Mouse (Mus musculus) left cerebral cortex, postnatal 25 days (tissue): ENCODE data around the gene Srms. TPM values are rescaled to one million over a fixed set of nuclear protein-coding genes. Genes with fewer than 3 reads are reported as not detected.
"Not testable (repeated sequence)": the region's sequence is repeated elsewhere in the genome, so short reads cannot be mapped to it uniquely, and the experiment has no call there.

Experiments
- DNase-seq, 2 experiments: peaks; one replicate each; pipeline ENCODE4 v3.0.0; 2022; ENCODE audit warnings: low spot score in 2 of 2, mixed read lengths in 1 of 2
- intact Hi-C: fragments of 180-260 bp; cut with DNase I; formaldehyde crosslinking; loops from one replicate; pipeline ENCODE4 v1.15.1; 2025
- total RNA-seq, 2 experiments: library from RNA; stranded (reverse); gene quantifications; 2 replicates each; pipeline ENCODE4 v1.2.3; 2021

Srms gene
- total RNA-seq, 2 experiments from 2014 or later: 0.21 TPM; not detected in 1

- intact Hi-C loops: no loop called here
- DNase-seq: no peak
Observed at GRCm38 (mm10) chr2:181224994-181225393, 12.0 kb upstream of the Srms start.

GRCm38 (mm10) chr2:181220361-181220760, 7.4 kb upstream of the Srms start:
- intact Hi-C loops: no loop called here

GRCm38 (mm10) chr2:181219538-181220216, 6.7 kb upstream of the Srms start, which contains the start of gene Fndc11:
Fndc11 (plus strand) TSS chr2:181220013.
- DNase-seq: peak; percentile 45 to 54
- intact Hi-C loops: no loop called here

More at GRCm38 (mm10) chr2:181220361-181220760, 7.4 kb upstream of the Srms start:
- DNase-seq: no peak

GRCm38 (mm10) chr2:181218881-181219485, 6.0 kb upstream of the Srms start:
- intact Hi-C loops: no loop called here
- no peak for DNase-seq

GRCm38 (mm10) chr2:181216037-181216436, 3.1 kb upstream of the Srms start:
- no peak for DNase-seq
- intact Hi-C loops: no loop called here

- intact Hi-C loops: no loop called here
- DNase-seq: no peak
Observed at GRCm38 (mm10) chr2:181212389-181213020, 480 bp downstream of the Srms start.

- intact Hi-C loops: no loop called here
- no peak for DNase-seq
Observed at GRCm38 (mm10) chr2:181206118-181206517, 6.9 kb downstream of the Srms start.

GRCm38 (mm10) chr2:181205678-181206077, 7.3 kb downstream of the Srms start:
- DNase-seq: no peak
- intact Hi-C loops: no loop called here

GRCm38 (mm10) chr2:181202886-181203285, 10.1 kb downstream of the Srms start:
- intact Hi-C loops: no loop called here
- DNase-seq: no peak

- no peak for DNase-seq
- intact Hi-C loops: no loop called here
Observed at GRCm38 (mm10) chr2:181202422-181202821, 10.6 kb downstream of the Srms start, which contains the start of gene Ptk6. Ptk6 (minus strand) TSS chr2:181202789.

- intact Hi-C loops: no loop called here
- no peak for DNase-seq
Observed at GRCm38 (mm10) chr2:181201606-181202005, 11.4 kb downstream of the Srms start.

- no peak for DNase-seq
- intact Hi-C loops: no loop called here
Observed at GRCm38 (mm10) chr2:181196628-181197300, 16.2 kb downstream of the Srms start.

- intact Hi-C loops: no loop called here
- DNase-seq: no peak
Observed at GRCm38 (mm10) chr2:181193044-181193443, 19.9 kb downstream of the Srms start.

- intact Hi-C loops: no loop called here
- no peak for DNase-seq
Observed at GRCm38 (mm10) chr2:181191936-181192335, 21.0 kb downstream of the Srms start.

GRCm38 (mm10) chr2:181191385-181191784, 21.6 kb downstream of the Srms start:
- intact Hi-C loops, DNase-seq: not testable (repeated sequence)

- intact Hi-C loops: no loop called here
- no peak for DNase-seq
Observed at GRCm38 (mm10) chr2:181189321-181189720, 23.7 kb downstream of the Srms start.

- DNase-seq: no peak
Observed at GRCm38 (mm10) chr2:181188681-181189080, 24.3 kb downstream of the Srms start.

GRCm38 (mm10) chr2:181187121-181188000, 25.6 kb downstream of the Srms start, which contains the start of gene Ppdpf:
Ppdpf (plus strand) TSS chr2:181187247.
- intact Hi-C loops: loop anchor here (1.0 to 2.0 kb wide), 2 partner anchors 31 to 100 kb away; partner anchors contain the start of gene Eef1a2

More at GRCm38 (mm10) chr2:181188681-181189080, 24.3 kb downstream of the Srms start:
- intact Hi-C loops: no loop called here

GRCm38 (mm10) chr2:181186635-181187034, 26.4 kb downstream of the Srms start:
- peak; percentile 85 to 95 for DNase-seq
- intact Hi-C loops: loop anchor here (1.0 to 2.0 kb wide), 3 partner anchors 30 to 149 kb away; partner anchors contain the start of gene Eef1a2

More at GRCm38 (mm10) chr2:181187121-181188000, 25.6 kb downstream of the Srms start, which contains the start of gene Ppdpf:
- peak; percentile 92 to 97 for DNase-seq
